10 mouse cellular contexts compared by ENCODE assay signal in the genomic region with DNA sequence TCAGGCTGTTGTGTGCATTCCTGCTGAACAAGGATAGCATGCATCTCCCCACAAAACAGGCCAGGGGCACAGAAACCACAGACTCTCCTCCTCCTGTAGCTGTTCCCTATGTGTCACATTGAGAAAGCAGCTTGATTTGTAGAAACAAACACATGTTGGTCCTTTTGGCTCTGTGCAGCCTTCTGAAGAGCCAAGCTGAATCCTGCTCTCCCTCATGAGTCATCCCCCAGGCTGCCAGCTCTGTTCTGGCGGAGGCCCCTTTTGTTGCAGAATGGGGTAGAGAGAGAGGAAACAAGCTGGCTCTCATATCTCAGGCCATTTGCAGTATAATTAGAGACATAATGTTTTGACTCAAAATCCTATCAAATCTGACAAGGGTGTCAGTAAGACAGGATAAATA.
DNase-seq lines count a peak whose midpoint lies in the region; ATAC-seq and TF ChIP-seq lines count a peak whose summit lies in the region.
"Had no signal": no experiment of that assay in that cellular context is flagged by ENCODE, and none has a peak within 500 bp of the region (broad histone marks: within the 10 kb centered on the region; RNA-seq: fewer than 3 reads in every experiment).

No protein-coding gene starts in this region.

- peak; percentile 47; the same call in 1 of the 2 replicates for ATAC-seq in intestine, embryonic 15.5 days
- no peak for ATAC-seq in intestine, postnatal 0 days
- ATAC-seq in neural tube, embryonic 15.5 days (ENCODE audit: low FRiP score): peak; percentile 65
- no peak for ATAC-seq in liver, postnatal 0 days
- ATAC-seq in granulocyte monocyte progenitor cell, adult 5-6 weeks (replicated peaks; ENCODE audit: poor library complexity, severe bottlenecking): no peak

- no peak overlapping the region for H3K27ac ChIP-seq in intestine, embryonic 15.5 days
- no peak overlapping the region for H3K27ac ChIP-seq in intestine, postnatal 0 days (ENCODE audit: low read depth, low read length)
- H3K27ac ChIP-seq in left cerebral cortex, adult 2 months: no peak overlapping the region; the same call in 1 of the 2 replicates
- 0 out of 2 replicates have a peak overlapping the region, but pooled peaks have one; percentile 9 for H3K27ac ChIP-seq in neural tube, embryonic 15.5 days (replicated peaks)
- no peak overlapping the region for H3K27ac ChIP-seq in liver, postnatal 0 days (ENCODE audit: low read depth)

- no peaks in the 10 kb centered on the region for H3K27me3 ChIP-seq in intestine, embryonic 15.5 days (replicated peaks)
- no peaks in the 10 kb centered on the region for H3K27me3 ChIP-seq in intestine, postnatal 0 days (replicated peaks; ENCODE audit: control insufficient read depth, insufficient read depth, low read length)
- H3K27me3 ChIP-seq in neural tube, embryonic 15.5 days (replicated peaks): no peaks in the 10 kb centered on the region
- no peaks in the 10 kb centered on the region for H3K27me3 ChIP-seq in liver, postnatal 0 days (ENCODE audit: insufficient read depth, low read length)
- H3K27me3 ChIP-seq: megakaryocyte, embryonic 14.5 days had no signal

- no peaks in the 10 kb centered on the region for H3K9me3 ChIP-seq in intestine, embryonic 15.5 days
- H3K9me3 ChIP-seq in intestine, postnatal 0 days (ENCODE audit: control insufficient read depth): no peaks in the 10 kb centered on the region
- H3K9me3 ChIP-seq in neural tube, embryonic 15.5 days (replicated peaks): no peaks in the 10 kb centered on the region
- no peaks in the 10 kb centered on the region for H3K9me3 ChIP-seq in liver, postnatal 0 days (ENCODE audit: low read length)
- H3K9me3 ChIP-seq: G1E; megakaryocyte, embryonic 14.5 days had no signal

- H3K36me3 ChIP-seq in intestine, embryonic 15.5 days: no peaks in the 10 kb centered on the region
- no peaks in the 10 kb centered on the region for H3K36me3 ChIP-seq in intestine, postnatal 0 days (ENCODE audit: control insufficient read depth, insufficient read depth)
- H3K36me3 ChIP-seq in neural tube, embryonic 15.5 days: no peaks in the 10 kb centered on the region
- no peaks in the 10 kb centered on the region for H3K36me3 ChIP-seq in liver, postnatal 0 days (replicated peaks; ENCODE audit: insufficient read depth, low read length)
- H3K36me3 ChIP-seq: G1E had no signal

- no peak for TF ChIP-seq EP300 in liver, postnatal 0 days (IDR thresholded peaks at IDR 0.05; ENCODE audit: low read depth)

- H3K9ac ChIP-seq in intestine, embryonic 15.5 days: no peak overlapping the region
- H3K9ac ChIP-seq in intestine, postnatal 0 days (ENCODE audit: low read depth, low read length): no peak overlapping the region
- H3K9ac ChIP-seq in neural tube, embryonic 15.5 days (replicated peaks): no peak overlapping the region
- H3K9ac ChIP-seq in liver, postnatal 0 days (replicated peaks): no peak overlapping the region

- DNase-seq in cerebellum, adult 8-10 months: peak; percentile 20
- peak; percentile 75 for DNase-seq in heart, adult 8-10 months (ENCODE audit: low spot score)
- DNase-seq in left cerebral cortex, adult 2 months (ENCODE audit: extremely low spot score in 1 of 2, low spot score in 2 of 2): peak; percentile 52 to 71
- DNase-seq in liver, postnatal 0 days: no peak

- intact Hi-C loops in left cerebral cortex, adult 2 months (cut with DNase I): loop anchor here (1.0 to 5.0 kb wide), 2 partner anchors 37 to 224 kb away; no protein-coding TSS in a partner anchor

- WGBS in intestine, embryonic 15.5 days: 23% methylated on average over 1 of the region's 1 CpGs
- WGBS in intestine, postnatal 0 days: 50% methylated on average over 1 of the region's 1 CpGs
- 12% methylated on average over 1 of the region's 1 CpGs for WGBS in neural tube, embryonic 15.5 days
- 76% methylated on average over 1 of the region's 1 CpGs for WGBS in liver, postnatal 0 days (ENCODE audit: insufficient replicate concordance)

- no peak for TF ChIP-seq CTCF in intestine, postnatal 0 days (IDR thresholded peaks at IDR 0.05; ENCODE audit: low read depth)
- no peak for TF ChIP-seq CTCF in left cerebral cortex, adult 2 months (IDR thresholded peaks at IDR 0.05)
- no peak for TF ChIP-seq CTCF in liver, postnatal 0 days (IDR thresholded peaks at IDR 0.05; ENCODE audit: low read depth)

- H3K4me2 ChIP-seq in intestine, embryonic 15.5 days (replicated peaks): no peak overlapping the region
- no peak overlapping the region for H3K4me2 ChIP-seq in intestine, postnatal 0 days (replicated peaks; ENCODE audit: low read depth)
- H3K4me2 ChIP-seq in neural tube, embryonic 15.5 days: no peak overlapping the region
- no peak overlapping the region for H3K4me2 ChIP-seq in liver, postnatal 0 days (ENCODE audit: low read depth, low read length)

- H3K4me1 ChIP-seq in intestine, embryonic 15.5 days (replicated peaks): 0 out of 2 replicates have a peak, but pooled peaks cover 2% of the 10 kb centered on the region
- H3K4me1 ChIP-seq in intestine, postnatal 0 days (replicated peaks; ENCODE audit: control insufficient read depth, insufficient read depth, low read length): no peaks in the 10 kb centered on the region
- H3K4me1 ChIP-seq in neural tube, embryonic 15.5 days: peaks cover 15% of the 10 kb centered on the region
- H3K4me1 ChIP-seq in liver, postnatal 0 days (ENCODE audit: insufficient read depth): no peaks in the 10 kb centered on the region
- H3K4me1 ChIP-seq: megakaryocyte, embryonic 14.5 days had no signal

- no peak overlapping the region for H3K4me3 ChIP-seq in intestine, embryonic 15.5 days (replicated peaks)
- no peak overlapping the region for H3K4me3 ChIP-seq in intestine, postnatal 0 days (ENCODE audit: low read depth, low read length)
- no peak overlapping the region for H3K4me3 ChIP-seq in left cerebral cortex, adult 2 months
- H3K4me3 ChIP-seq in neural tube, embryonic 15.5 days (replicated peaks): no peak overlapping the region
- H3K4me3 ChIP-seq in liver, postnatal 0 days (ENCODE audit: low read depth, low read length): no peak overlapping the region
- H3K4me3 ChIP-seq: megakaryocyte, embryonic 14.5 days had no signal

Comparison
In these comparisons a context has a peak if more than half of its experiments do, and no peak if none do; other contexts are left out.
1. ATAC-seq: peak in intestine, embryonic 15.5 days (single experiment) and neural tube, embryonic 15.5 days (single experiment); none in intestine, postnatal 0 days (single experiment), liver, postnatal 0 days (single experiment) and granulocyte monocyte progenitor cell, adult 5-6 weeks (single experiment).